Mouse (Mus musculus): ENCODE measurements around the gene Mogs. TPM values are rescaled to one million over a fixed set of nuclear protein-coding genes. Genes with fewer than 3 reads are reported as not detected.
"Not testable (repeated sequence)": the region's sequence is repeated elsewhere in the genome, so short reads cannot be mapped to it uniquely, and the experiment has no call there.

Gene Mogs
- polyA plus RNA-seq, 1 experiment from 2014 or later: 8.3 TPM

DNA sequence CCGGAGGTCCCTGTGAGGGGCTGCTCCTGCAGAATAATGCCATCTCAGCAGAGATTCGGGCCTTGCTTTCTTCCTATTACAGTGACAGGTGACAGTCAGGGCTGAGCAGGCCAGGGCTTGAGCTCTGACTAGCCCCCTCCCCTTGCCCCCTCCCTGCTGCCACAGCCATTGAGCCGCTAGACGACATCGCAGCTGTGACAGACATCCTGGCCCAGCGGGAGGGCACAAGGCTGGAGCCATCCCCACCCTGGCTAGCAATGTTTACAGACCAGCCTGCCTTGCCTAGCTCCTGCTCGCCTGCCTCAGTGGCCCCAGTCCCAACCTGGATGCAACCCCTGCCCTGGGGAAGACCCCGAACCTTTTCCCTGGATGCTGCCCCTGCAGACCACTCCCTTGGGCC is 36.4 kb downstream of the Mogs start:
- Histone ChIP-seq H3K27me3 (ENCODE audit: control insufficient read depth, insufficient read depth, low read length) (0 out of 2 replicates have a peak, but pooled peaks cover 4% of the 10 kb centered on the region), H3K4me1 (ENCODE audit: control insufficient read depth, insufficient read depth, low read length) (peaks cover 9% of the 10 kb centered on the region; the same call in 1 of the 2 replicates), H3K36me3 (ENCODE audit: control insufficient read depth, insufficient read depth, low read length) (0 out of 2 replicates have a peak, but pooled peaks cover 4% of the 10 kb centered on the region), H3K4me2 (ENCODE audit: low read depth, low read length) (no peak overlapping the region), H3K27ac (ENCODE audit: low read length) (no peak overlapping the region), H3K9ac (ENCODE audit: low read length) (no peak overlapping the region), H3K4me3 (replicated peaks; ENCODE audit: low read length) (no peak overlapping the region), H3K9me3 (replicated peaks; ENCODE audit: control insufficient read depth, low read length) (no peaks in the 10 kb centered on the region)
- ATAC-seq (ENCODE audit: insufficient read depth, low FRiP score): no peak
- 39% methylated on average over 8 of the region's 8 CpGs for WGBS

- WGBS: 84% methylated on average over 12 of the region's 12 CpGs
- no peak overlapping the region for H3K9ac ChIP-seq (ENCODE audit: low read length)
- no peaks in the 10 kb centered on the region for H3K36me3 ChIP-seq (ENCODE audit: control insufficient read depth, insufficient read depth, low read length)
Measured at GRCm38 (mm10) chr6:83153038-83153437, 37.7 kb downstream of the Mogs start.

GRCm38 (mm10) chr6:83153485-83153884 is 38.2 kb downstream of the Mogs start:
- no peak for ATAC-seq (ENCODE audit: insufficient read depth, low FRiP score)

More at GRCm38 (mm10) chr6:83153038-83153437, 37.7 kb downstream of the Mogs start:
- Histone ChIP-seq H3K4me1 (ENCODE audit: control insufficient read depth, insufficient read depth, low read length) (peaks cover 9% of the 10 kb centered on the region; the same call in 1 of the 2 replicates), H3K4me2 (ENCODE audit: low read depth, low read length) (no peak overlapping the region), H3K27me3 (ENCODE audit: control insufficient read depth, insufficient read depth, low read length) (0 out of 2 replicates have a peak, but pooled peaks cover 4% of the 10 kb centered on the region), H3K4me3 (replicated peaks; ENCODE audit: low read length) (no peak overlapping the region), H3K9me3 (replicated peaks; ENCODE audit: control insufficient read depth, low read length) (no peaks in the 10 kb centered on the region), H3K27ac (ENCODE audit: low read length) (no peak overlapping the region)
- no peak for ATAC-seq (ENCODE audit: insufficient read depth, low FRiP score)

DNA sequence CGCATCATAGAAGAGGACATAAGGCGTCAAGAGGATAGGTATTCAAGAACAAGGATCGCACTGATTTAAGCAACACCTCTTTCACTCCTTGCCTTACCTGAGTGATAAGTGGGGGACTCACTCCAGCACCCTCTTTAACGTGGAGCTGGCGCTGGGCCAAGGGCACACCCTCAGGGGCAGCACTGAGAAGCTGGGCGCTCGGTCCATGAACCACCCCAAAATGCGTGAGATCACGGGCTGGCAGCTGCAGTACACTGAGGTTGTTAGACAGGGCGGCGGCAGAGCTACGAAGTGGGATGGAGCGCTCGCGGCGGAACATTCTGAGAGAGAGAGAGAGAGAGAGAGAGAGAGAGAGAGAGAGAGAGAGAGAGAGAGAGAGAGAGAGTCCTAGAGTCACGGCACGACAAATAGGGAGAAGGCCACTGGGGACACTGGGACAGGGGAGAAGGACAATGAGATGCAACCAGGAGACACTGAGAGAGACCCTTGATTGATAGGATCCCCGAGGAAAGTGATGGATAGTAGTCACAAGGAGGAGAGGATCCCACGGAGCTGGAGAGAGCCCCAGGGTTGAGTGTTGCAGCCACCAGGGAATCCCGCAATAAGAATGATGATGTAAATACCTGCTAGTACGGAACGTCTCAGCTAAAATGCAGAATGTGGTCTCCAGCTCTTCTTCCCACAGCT is 40.4 kb downstream of the Mogs start:
- Histone ChIP-seq H3K9me3 (replicated peaks; ENCODE audit: control insufficient read depth, low read length) (no peaks in the 10 kb centered on the region), H3K36me3 (ENCODE audit: control insufficient read depth, insufficient read depth, low read length) (no peaks in the 10 kb centered on the region), H3K4me3 (replicated peaks; ENCODE audit: low read length) (peak overlapping the region; percentile 61), H3K4me1 (ENCODE audit: control insufficient read depth, insufficient read depth, low read length) (peaks cover 9% of the 10 kb centered on the region; the same call in 1 of the 2 replicates), H3K27me3 (ENCODE audit: control insufficient read depth, insufficient read depth, low read length) (peaks cover 6% of the 10 kb centered on the region), H3K4me2 (ENCODE audit: low read depth, low read length) (peak overlapping the region; percentile 96), H3K9ac (ENCODE audit: low read length) (peak overlapping the region; percentile 71), H3K27ac (ENCODE audit: low read length) (no peak overlapping the region)
- 7% methylated on average over 23 of the region's 23 CpGs for WGBS
- ATAC-seq (ENCODE audit: insufficient read depth, low FRiP score): no peak; the same call in 1 of the 2 replicates

More at GRCm38 (mm10) chr6:83153485-83153884, 38.2 kb downstream of the Mogs start:
- Histone ChIP-seq H3K9me3 (replicated peaks; ENCODE audit: control insufficient read depth, low read length) (no peaks in the 10 kb centered on the region), H3K9ac (ENCODE audit: low read length) (no peak overlapping the region), H3K27me3 (ENCODE audit: control insufficient read depth, insufficient read depth, low read length) (0 out of 2 replicates have a peak, but pooled peaks cover 4% of the 10 kb centered on the region), H3K4me2 (ENCODE audit: low read depth, low read length) (no peak overlapping the region), H3K36me3 (ENCODE audit: control insufficient read depth, insufficient read depth, low read length) (no peaks in the 10 kb centered on the region), H3K4me1 (ENCODE audit: control insufficient read depth, insufficient read depth, low read length) (peaks cover 9% of the 10 kb centered on the region; the same call in 1 of the 2 replicates), H3K27ac (ENCODE audit: low read length) (no peak overlapping the region), H3K4me3 (replicated peaks; ENCODE audit: low read length) (no peak overlapping the region)
- 73% methylated on average over 5 of the region's 5 CpGs for WGBS

DNA sequence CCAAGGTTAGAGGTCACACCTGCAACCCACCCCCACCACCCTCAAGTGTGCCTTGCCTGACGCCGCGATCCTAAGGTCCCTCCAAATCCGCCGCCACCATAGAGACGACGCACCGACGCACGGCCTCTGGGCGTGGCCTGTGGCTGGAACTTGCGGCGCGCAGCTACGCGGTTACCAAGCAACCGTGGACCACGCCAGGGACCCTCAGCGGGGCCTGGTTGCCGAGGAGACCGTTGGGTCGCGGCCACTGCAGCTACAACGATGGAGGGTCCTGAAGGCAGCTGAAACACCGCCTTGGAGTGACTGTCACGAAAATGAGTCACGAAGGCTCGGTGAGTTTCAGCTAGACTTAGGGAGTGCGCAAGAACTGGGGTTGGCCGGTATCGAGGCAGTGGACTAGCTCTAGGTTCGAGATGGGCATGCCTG is 41.0 kb downstream of the Mogs start, which contains the start of the genes Wdr54 and 1700003E16Rik:
TSS of gene Wdr54 (minus strand) at position 139 of the 426 bp plus-strand sequence.
TSS of gene 1700003E16Rik (plus strand) at position 146 of the 426 bp plus-strand sequence.
- Histone ChIP-seq H3K36me3 (ENCODE audit: control insufficient read depth, insufficient read depth, low read length) (no peaks in the 10 kb centered on the region), H3K4me2 (ENCODE audit: low read depth, low read length) (peak within 1 kb of the TSS; percentile 96), H3K27me3 (ENCODE audit: control insufficient read depth, insufficient read depth, low read length) (peaks cover 12% of the 10 kb centered on the region), H3K9me3 (replicated peaks; ENCODE audit: control insufficient read depth, low read length) (no peaks in the 10 kb centered on the region), H3K4me1 (ENCODE audit: control insufficient read depth, insufficient read depth, low read length) (peaks cover 9% of the 10 kb centered on the region; the same call in 1 of the 2 replicates), H3K27ac (ENCODE audit: low read length) (no peak within 1 kb of the TSS), H3K9ac (ENCODE audit: low read length) (peak within 1 kb of the TSS; percentile 71), H3K4me3 (replicated peaks; ENCODE audit: low read length) (peak within 1 kb of the TSS; percentile 61)
- peak; percentile 71; the same call in 1 of the 2 replicates for ATAC-seq (ENCODE audit: insufficient read depth, low FRiP score)
- WGBS: 1% methylated on average over 32 of the region's 32 CpGs

GRCm38 (mm10) chr6:83159456-83159855 is 44.2 kb downstream of the Mogs start:
- not testable (repeated sequence) for H3K9ac ChIP-seq (ENCODE audit: low read length); H3K4me3 ChIP-seq (replicated peaks; ENCODE audit: low read length); H3K36me3 ChIP-seq (ENCODE audit: control insufficient read depth, insufficient read depth, low read length); H3K27ac ChIP-seq (ENCODE audit: low read length); H3K9me3 ChIP-seq (replicated peaks; ENCODE audit: control insufficient read depth, low read length); H3K4me2 ChIP-seq (ENCODE audit: low read depth, low read length); ATAC-seq (ENCODE audit: insufficient read depth, low FRiP score)
- 24% methylated on average over 3 of the region's 3 CpGs for WGBS
- Histone ChIP-seq H3K4me1 (ENCODE audit: control insufficient read depth, insufficient read depth, low read length) (peaks cover 23% of the 10 kb centered on the region), H3K27me3 (ENCODE audit: control insufficient read depth, insufficient read depth, low read length) (peaks cover 26% of the 10 kb centered on the region)

DNA sequence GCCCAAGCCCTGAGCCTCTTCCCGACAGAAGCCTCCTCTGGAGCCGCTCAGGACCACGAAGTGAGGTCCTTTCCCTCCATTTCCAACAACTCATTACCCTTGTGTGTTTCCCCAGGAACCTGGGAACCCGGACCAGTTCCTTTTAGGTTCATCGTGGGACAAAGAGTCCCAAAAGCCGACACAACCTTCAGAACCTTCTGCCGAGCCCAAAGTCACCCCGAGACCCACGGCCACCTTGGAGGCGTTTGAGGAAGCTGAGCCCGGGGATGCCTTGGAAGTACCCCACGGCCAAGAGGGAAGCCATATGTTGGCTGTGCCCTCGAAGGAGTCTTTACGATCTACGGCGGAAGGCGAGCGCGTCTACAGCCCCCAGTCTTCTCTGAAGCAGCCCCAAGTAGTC is 46.1 kb downstream of the Mogs start:
- H3K36me3 ChIP-seq (ENCODE audit: control insufficient read depth, insufficient read depth, low read length): no peaks in the 10 kb centered on the region
- peak overlapping the region; percentile 77 for H3K4me2 ChIP-seq (ENCODE audit: low read depth, low read length)
- peaks cover 21% of the 10 kb centered on the region for H3K27me3 ChIP-seq (ENCODE audit: control insufficient read depth, insufficient read depth, low read length)
- peak overlapping the region; percentile 44 for H3K4me3 ChIP-seq (replicated peaks; ENCODE audit: low read length)
- WGBS: 12% methylated on average over 19 of the region's 19 CpGs
- ATAC-seq (ENCODE audit: insufficient read depth, low FRiP score): no peak
- H3K4me1 ChIP-seq (ENCODE audit: control insufficient read depth, insufficient read depth, low read length): peaks cover 21% of the 10 kb centered on the region
- peak overlapping the region; percentile 70 for H3K9ac ChIP-seq (ENCODE audit: low read length)
- no peaks in the 10 kb centered on the region for H3K9me3 ChIP-seq (replicated peaks; ENCODE audit: control insufficient read depth, low read length)
- no peak overlapping the region for H3K27ac ChIP-seq (ENCODE audit: low read length)

GRCm38 (mm10) chr6:83161921-83162641 is 46.8 kb downstream of the Mogs start:
- peak overlapping the region; percentile 77 for H3K4me2 ChIP-seq (ENCODE audit: low read depth, low read length)
- no peak overlapping the region for H3K27ac ChIP-seq (ENCODE audit: low read length)
- peaks cover 22% of the 10 kb centered on the region for H3K4me1 ChIP-seq (ENCODE audit: control insufficient read depth, insufficient read depth, low read length)
- WGBS: under 1% methylated on average over 49 of the region's 49 CpGs
- no peaks in the 10 kb centered on the region for H3K9me3 ChIP-seq (replicated peaks; ENCODE audit: control insufficient read depth, low read length)
- H3K36me3 ChIP-seq (ENCODE audit: control insufficient read depth, insufficient read depth, low read length): no peaks in the 10 kb centered on the region
- H3K27me3 ChIP-seq (ENCODE audit: control insufficient read depth, insufficient read depth, low read length): peaks cover 21% of the 10 kb centered on the region
- peak overlapping the region; percentile 70 for H3K9ac ChIP-seq (ENCODE audit: low read length)
- H3K4me3 ChIP-seq (replicated peaks; ENCODE audit: low read length): peak overlapping the region; percentile 44
- peak; percentile 31 for ATAC-seq (ENCODE audit: insufficient read depth, low FRiP score)

DNA sequence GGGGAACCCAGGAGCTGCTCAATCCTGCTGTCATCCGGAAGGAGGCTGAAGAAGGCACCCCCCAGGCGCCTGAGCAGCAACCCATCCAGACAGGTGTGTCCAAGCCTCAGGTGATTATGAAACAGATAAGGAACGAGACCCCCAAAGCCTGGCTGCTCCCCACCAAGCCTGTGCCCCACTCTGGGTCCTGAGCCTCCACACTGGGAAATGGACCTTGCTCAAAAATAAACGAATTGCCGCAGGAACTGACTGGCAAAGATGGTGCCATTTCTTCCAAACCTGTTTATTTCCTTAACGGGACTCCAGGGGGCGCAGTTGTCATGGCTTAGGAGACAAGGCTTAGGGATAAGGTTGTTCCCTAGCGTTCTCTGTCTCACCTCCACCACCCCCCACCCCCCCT is 47.4 kb downstream of the Mogs start:
- H3K4me2 ChIP-seq (ENCODE audit: low read depth, low read length): peak overlapping the region; percentile 77
- 1% methylated on average over 8 of the region's 8 CpGs for WGBS
- peaks cover 25% of the 10 kb centered on the region for H3K4me1 ChIP-seq (ENCODE audit: control insufficient read depth, insufficient read depth, low read length)
- H3K4me3 ChIP-seq (replicated peaks; ENCODE audit: low read length): peak overlapping the region; percentile 44
- no peaks in the 10 kb centered on the region for H3K36me3 ChIP-seq (ENCODE audit: control insufficient read depth, insufficient read depth, low read length)
- peak overlapping the region; percentile 70 for H3K9ac ChIP-seq (ENCODE audit: low read length)
- no peaks in the 10 kb centered on the region for H3K9me3 ChIP-seq (replicated peaks; ENCODE audit: control insufficient read depth, low read length)
- ATAC-seq (ENCODE audit: insufficient read depth, low FRiP score): no peak
- H3K27ac ChIP-seq (ENCODE audit: low read length): no peak overlapping the region
- peaks cover 21% of the 10 kb centered on the region for H3K27me3 ChIP-seq (ENCODE audit: control insufficient read depth, insufficient read depth, low read length)

Data from stomach, embryonic 16.5 days (tissue).